Mouse (Mus musculus) embryo, embryonic 11.5 days (tissue): ENCODE measurements around the gene Slamf7.

Source experiments
- DNase-seq: peaks from one replicate; pipeline ENCODE4 v3.0.0-alpha.2; 2012; ENCODE audit warnings: low read depth, low spot score

Slamf7 gene

DNA sequence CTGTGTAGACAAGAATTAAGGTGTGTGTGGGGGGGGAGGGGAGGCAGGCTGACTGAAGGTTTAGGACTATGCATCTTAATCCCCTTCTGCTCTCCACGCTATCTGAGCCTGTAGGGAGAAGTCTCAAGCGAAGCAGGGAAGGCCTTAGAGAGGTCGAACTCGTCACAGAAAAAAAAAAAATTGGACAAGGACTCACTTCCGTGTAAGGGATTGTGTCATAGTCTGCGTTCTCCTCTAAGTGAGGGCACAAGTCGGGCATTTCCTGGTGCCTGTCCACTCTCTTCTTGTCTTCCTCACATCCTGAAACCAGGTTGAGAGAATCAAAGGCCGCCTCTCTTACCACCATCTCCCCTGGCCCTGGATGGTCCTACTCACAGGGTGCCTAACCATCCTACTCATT is 15.7 kb downstream of the Slamf7 start:
- DNase-seq, result no peak

- no peak for DNase-seq
Measured at GRCm38 (mm10) chr1:171635696-171636095, 17.1 kb downstream of the Slamf7 start.

GRCm38 (mm10) chr1:171631447-171631846 is 21.4 kb downstream of the Slamf7 start:
- DNase-seq, result no peak

DNA sequence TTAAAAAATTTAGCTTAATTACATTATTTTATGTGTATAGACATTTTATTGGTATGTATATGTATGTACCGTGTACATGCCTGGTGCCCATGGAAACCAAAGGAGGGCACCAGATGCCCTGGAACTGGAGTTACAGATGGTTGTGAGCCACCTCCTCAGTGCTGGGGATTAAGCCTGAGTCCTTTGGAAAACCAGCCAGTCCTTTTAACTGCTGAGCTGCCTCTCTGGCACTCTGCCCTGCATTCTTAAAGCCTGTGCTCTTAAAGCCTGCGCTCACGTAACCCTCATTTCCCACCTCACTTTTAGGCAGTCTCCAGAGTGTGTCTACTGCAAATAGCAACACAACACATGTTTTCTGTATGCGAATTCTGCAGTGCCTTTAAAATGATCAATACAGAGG is 21.9 kb downstream of the Slamf7 start:
- DNase-seq, result no peak

- no peak for DNase-seq
Measured at GRCm38 (mm10) chr1:171630041-171630440, 22.8 kb downstream of the Slamf7 start.

GRCm38 (mm10) chr1:171629168-171629567 is 23.7 kb downstream of the Slamf7 start:
- DNase-seq, result no peak

GRCm38 (mm10) chr1:171627801-171628200 is 25.0 kb downstream of the Slamf7 start:
- DNase-seq, result no peak

- no peak for DNase-seq
Measured at GRCm38 (mm10) chr1:171620091-171620490, 32.7 kb downstream of the Slamf7 start.

DNA sequence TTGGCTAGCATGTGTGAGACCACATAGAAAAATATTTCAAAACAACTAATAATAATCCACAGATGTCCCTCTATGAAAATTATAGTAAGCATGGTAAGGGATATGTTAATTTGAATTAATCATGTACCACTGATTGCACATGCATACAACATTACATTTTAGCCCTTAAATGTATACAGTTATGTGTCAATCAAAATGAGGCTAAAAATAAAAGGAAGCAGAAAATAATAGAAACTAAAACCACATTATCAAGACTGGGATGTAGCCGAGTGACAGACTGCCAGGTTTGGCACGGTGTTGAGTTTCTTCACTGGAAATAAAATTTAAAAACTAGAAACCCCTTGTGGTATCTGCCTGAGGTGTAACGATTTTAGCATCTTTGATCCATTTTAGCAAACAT is 33.2 kb downstream of the Slamf7 start:
- no peak for DNase-seq

GRCm38 (mm10) chr1:171619001-171619400 is 33.8 kb downstream of the Slamf7 start:
- DNase-seq, result no peak

- DNase-seq, result no peak
Measured at GRCm38 (mm10) chr1:171616881-171617515, 35.8 kb downstream of the Slamf7 start.

DNA sequence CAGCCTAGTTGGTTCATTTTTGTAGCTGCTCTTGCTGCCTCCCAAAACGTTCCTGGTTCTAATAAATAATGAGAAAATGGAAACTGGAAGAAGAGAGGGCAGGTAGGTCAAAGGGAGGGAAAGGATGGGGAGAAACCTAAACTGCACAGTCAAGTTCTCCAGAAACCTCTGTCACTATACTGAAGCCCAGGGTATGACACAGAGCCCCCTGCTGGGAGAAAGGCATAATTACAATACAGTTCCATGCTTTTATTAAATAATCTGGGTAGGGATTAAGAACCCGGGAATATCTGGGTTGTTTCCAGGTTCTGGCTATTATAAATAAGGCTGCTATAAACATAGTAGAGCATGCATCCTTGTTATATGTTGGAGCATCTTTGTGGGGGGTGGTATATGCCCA is 38.9 kb downstream of the Slamf7 start:
- DNase-seq, result no peak

DNA sequence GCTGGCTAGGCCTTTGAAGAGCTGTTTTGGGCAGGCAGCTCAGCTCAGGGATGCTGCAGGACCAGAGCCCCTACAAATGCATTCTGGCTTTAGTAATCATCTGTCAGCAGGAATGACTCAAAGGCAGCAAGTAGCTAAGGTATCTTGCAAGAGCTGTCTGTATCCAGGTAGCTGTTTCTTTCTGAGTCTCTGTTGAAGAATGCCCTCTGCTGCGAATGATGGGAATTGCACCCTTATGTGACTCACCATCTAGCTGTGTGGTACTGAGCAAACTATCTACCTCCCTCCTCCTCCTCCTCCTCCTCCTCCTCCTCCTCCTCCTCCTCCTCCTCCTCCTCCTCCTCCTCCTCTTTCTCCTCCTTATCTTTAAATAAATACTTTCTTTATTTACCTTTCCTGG is 42.1 kb downstream of the Slamf7 start:
- no peak for DNase-seq

DNA sequence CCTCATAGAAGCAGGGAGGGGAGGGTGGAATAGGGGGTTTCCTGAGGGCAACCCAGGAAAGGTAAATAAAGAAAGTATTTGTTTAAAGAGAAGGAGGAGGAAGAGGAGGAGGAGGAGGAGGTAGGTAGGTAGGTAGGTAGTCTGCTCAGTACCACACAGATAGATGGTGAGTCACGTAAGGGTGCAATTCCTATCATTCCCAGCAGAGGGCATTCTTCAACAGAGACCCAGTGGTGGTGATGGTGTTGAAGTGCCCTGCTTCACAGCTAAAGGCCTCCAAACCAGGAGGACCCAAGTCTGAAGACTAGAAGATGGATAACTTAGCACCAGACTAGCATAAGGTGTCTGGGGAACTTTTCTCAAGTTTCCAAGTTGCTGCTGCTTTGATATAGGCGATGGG is 42.8 kb downstream of the Slamf7 start:
- DNase-seq, result no peak

GRCm38 (mm10) chr1:171607176-171607575 is 45.7 kb downstream of the Slamf7 start, which contains the start of gene Ly9:
Gene Ly9 (minus strand): TSS chr1:171607410.
- DNase-seq, result no peak

- DNase-seq, result no peak
Measured at GRCm38 (mm10) chr1:171606656-171607055, 46.2 kb downstream of the Slamf7 start.

DNA sequence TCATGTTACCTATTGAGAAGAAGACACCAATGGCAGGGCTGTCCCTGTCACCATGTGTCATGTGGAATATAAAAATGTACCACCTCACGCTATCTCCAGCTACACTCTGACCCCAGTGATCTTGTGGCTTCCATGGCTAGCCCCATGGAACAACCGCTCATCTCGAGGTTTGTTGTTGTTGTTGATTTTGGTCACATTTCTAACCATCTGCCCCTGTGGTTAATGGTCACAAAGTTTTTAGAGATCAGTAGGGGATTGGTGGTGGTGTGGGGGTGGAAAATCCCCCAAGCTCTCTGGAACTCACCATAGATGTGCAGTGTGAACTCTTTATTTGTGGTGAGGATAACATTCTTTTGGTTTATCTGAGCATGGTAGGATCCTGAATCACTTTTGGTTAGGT is 48.1 kb downstream of the Slamf7 start:
- DNase-seq, result no peak

DNA sequence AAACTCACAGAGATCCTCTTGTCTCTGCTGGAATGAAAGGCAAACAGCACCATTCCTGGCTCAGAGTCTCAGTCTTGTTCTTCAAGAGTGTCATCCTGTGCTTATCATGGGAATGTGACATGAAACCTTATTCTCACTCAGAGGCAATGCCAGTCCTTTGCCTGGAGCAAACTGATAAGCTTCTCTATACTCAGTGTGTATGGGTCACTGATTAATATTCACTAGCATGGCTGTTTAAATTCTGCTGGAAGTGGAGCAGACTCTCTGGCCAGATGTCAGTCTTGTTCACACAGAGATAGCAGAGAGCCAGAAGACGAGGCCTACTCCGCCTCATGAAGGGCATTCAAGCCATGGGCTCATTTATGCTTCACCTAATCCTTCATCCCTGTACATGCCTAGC is 68.3 kb downstream of the Slamf7 start:
- no peak for DNase-seq
